Mouse (Mus musculus): ENCODE results near the gene Emid1. TPM values are rescaled to one million over a fixed set of nuclear protein-coding genes. Genes with fewer than 3 reads are reported as not detected.

Emid1 gene
- polyA plus RNA-seq (2014; fragmentation: Illumina TruSeq; extraction: RNeasy Lipid Tissue Mini Kit (QIAGEN cat#74804); ENCODE audit: low read depth, low replicate concordance), result not detected

DNA sequence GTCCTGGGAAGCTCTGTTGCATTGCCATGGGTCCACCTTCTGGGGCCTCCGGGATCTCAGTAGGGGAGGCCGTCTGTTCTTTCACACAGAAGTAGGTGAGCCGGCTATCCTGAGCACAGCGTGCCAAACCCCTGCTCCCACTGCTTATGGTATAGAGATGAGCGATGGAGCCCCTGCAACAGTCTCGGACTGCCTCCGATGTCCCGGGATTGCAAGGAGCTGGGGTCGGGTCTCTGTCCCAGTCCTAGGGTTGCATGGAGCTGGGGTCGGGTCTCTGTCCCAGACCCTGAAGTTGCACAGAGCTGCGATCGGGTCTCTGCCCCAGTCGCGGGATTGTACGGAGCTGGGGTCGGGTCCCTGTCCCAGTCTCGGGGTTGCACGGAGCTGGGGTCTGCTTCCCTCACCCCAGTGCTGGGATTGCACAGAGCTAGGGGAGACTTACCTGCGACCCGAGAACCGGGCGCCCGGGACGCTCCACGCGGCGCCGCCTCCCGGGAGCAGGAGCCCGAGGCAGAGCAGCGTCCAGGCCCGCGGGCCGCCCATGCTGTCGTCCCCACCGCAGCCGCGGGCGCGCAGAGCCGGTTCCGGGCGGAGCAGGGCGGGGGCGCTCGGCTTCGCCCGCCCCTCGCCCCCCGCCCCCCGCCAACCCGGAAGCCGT lies at the start of gene Emid1:
Emid1 (minus strand) TSS at position 578 of the 658 bp plus-strand sequence.

DNA sequence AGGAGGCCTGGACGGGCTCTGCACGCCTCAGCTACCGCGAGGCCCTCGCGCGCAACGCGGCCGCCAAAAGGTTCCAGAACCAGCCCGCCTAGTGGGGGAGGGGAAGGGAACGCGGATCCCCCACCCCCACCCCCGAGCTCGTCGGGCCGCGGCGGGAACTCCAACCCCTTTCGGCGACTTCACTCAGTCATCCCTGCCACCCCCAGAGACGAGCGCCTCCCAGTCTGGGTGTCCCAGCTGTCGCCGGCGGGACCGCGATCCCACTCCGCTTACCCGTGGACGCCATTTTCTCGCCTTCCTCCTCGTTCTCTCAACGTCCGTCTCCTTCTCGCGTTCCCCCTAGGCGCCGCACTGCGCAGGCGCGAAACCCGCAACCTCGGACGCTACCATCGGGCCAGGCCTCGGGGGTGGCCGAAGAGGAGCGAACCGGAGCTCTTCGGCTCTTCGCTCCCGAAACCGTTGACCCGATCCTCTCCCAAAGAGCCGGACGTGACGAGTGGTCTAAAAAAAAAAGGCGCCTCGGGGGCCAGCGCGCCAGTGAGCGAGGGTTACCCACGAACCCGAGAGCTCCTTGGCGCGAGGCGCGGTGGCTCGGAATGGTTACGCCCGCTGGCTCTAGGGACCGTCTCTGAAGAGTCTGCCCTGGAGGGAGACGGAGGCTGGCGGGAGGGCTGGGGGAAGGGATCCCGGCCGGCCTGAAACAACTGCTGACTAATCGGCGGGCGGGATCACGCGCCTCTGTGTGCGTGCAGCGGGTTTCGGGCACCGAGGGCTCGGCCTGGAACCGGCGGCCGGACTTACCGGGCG lies 53.1 kb downstream of the Emid1 start, which contains the start of the genes Rhbdd3 and Ewsr1:
Rhbdd3 (plus strand) TSS at position 191 of the 807 bp plus-strand sequence.
Ewsr1 (minus strand) TSS at position 531 of the 807 bp plus-strand sequence.

DNA sequence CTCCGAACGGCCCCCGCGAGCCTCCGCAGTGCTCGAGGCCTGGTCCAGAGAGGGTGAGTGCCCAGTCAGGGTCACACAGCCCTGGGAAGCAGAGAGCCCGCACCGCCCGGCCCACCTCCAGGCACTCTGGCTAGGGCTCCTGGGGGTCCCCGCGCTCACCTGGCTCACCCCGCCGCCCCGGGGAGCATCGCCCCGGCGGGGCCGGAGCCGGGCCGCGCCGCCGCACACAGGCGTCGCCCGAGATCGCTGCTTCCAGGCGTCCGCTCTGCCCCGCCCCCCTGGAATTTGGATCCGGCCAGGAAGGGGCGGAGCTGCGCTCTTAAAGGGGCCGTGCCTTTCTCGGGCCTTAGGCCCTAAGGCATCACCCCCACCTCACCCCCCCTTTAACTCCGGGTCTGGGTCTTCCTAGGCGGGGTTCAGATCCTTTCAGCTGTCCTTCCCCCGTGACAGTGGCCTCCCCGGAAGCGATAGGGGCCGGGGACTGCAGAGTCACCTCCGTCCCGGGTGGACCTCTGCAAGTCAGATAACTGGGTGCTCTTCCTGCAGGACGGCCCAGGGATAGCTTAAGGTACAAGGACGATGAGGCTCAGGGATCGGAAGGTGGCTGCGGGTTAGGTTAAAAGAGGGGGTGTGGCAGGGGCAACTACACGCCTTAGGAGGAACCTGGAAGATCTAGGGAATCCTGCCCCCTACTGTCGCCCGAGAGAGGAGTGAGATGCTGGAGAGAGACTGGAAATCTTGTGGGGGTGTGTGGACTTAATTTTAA lies 86.8 kb downstream of the Emid1 start, which contains the start of gene Gas2l1:
Gas2l1 (minus strand) TSS at position 272 of the 766 bp plus-strand sequence.

DNA sequence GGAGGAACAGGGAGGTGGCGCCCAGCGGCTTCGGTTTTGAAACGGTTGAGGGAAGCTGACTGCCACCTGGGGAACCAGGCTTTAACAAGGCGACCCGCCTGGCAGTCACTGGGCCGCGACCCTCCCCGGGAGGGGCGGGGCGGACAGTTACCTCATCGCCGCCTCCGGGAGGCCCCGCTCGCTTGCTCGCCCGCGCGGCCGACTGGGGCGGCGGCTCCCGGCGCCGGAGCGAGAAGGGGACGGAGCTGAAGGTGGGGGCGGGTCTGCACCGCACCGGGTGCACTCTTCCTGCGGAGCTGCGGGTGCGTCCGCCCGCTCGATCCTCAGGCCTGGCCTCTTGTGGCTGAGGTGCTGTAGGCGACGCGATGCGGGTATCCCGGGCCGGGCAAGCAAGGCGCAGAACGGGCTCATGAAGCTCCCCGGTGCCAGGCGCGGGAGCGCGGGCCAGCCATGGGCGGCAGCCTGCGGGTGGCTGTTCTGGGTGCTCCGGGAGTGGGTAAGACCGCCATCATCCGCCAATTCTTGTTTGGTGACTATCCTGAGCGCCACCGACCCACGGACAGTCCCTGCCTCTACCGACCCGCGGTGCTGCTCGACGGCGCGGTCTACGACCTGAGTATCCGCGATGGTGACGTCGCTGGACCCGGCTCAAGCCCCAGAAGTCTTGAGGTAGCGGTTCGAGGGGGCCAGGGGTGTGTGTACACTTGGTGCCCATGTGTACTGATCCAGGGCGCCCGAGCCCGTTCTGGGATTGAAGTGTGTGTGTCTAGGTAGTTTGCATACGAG lies 94.0 kb downstream of the Emid1 start, which contains the start of gene Rasl10a:
Rasl10a (plus strand) TSS at position 273 of the 786 bp plus-strand sequence.

Other genes with a start within 250 kb of the Emid1 start
- 0.32 TPM for gene Nefh, start 204.2 kb downstream of the Emid1 start, polyA plus RNA-seq (2014; fragmentation: Illumina TruSeq; extraction: RNeasy Lipid Tissue Mini Kit (QIAGEN cat#74804); ENCODE audit: low read depth, low replicate concordance)
- gene Ap1b1, start 165.4 kb downstream of the Emid1 start, polyA plus RNA-seq (2014; fragmentation: Illumina TruSeq; extraction: RNeasy Lipid Tissue Mini Kit (QIAGEN cat#74804); ENCODE audit: low read depth, low replicate concordance), result 75.1 TPM
- gene Rasl10a, start 94.1 kb downstream of the Emid1 start, polyA plus RNA-seq (2014; fragmentation: Illumina TruSeq; extraction: RNeasy Lipid Tissue Mini Kit (QIAGEN cat#74804); ENCODE audit: low read depth, low replicate concordance), result not detected
- gene Gas2l1, start 86.9 kb downstream of the Emid1 start, polyA plus RNA-seq (2014; fragmentation: Illumina TruSeq; extraction: RNeasy Lipid Tissue Mini Kit (QIAGEN cat#74804); ENCODE audit: low read depth, low replicate concordance), result 3.5 TPM
- 0.44 TPM for gene Rhbdd3, start 53.3 kb downstream of the Emid1 start, polyA plus RNA-seq (2014; fragmentation: Illumina TruSeq; extraction: RNeasy Lipid Tissue Mini Kit (QIAGEN cat#74804); ENCODE audit: low read depth, low replicate concordance)
- 377 TPM for gene Ewsr1, start 53.0 kb downstream of the Emid1 start, polyA plus RNA-seq (2014; fragmentation: Illumina TruSeq; extraction: RNeasy Lipid Tissue Mini Kit (QIAGEN cat#74804); ENCODE audit: low read depth, low replicate concordance)
- gene Kremen1, start 109.3 kb upstream of the Emid1 start, polyA plus RNA-seq (2014; fragmentation: Illumina TruSeq; extraction: RNeasy Lipid Tissue Mini Kit (QIAGEN cat#74804); ENCODE audit: low read depth, low replicate concordance), result 4.6 TPM